Mouse (Mus musculus) layer of hippocampus, postnatal 10 days (tissue): Measurements from ENCODE around the gene Fkbp1b. TPM values are rescaled to one million over a fixed set of nuclear protein-coding genes. Genes with fewer than 3 reads are reported as not detected.
A peak's percentile ranks its signal among the peaks of the same experiment; 100 is the strongest.
"Not testable (repeated sequence)": the region's sequence is repeated elsewhere in the genome, so short reads cannot be mapped to it uniquely, and the experiment has no call there.

Experiments
- DNase-seq, 2 experiments: peaks; one replicate each; pipeline ENCODE4 v3.0.0; 2021; ENCODE audit warnings: low spot score in 2 of 2
- long read RNA-seq: library from polyadenylated mRNA; stranded (forward); transcript quantifications from one replicate; pipeline ENCODE4 v2.0.0, GENCODE M21; 2023
- total RNA-seq, 2 experiments: library from RNA; stranded (reverse); gene quantifications; 2 replicates each; pipeline ENCODE4 v1.2.3; 2021

Fkbp1b gene
- 100 to 1,000 TPM; 115 to 124 TPM for total RNA-seq
- long read RNA-seq, transcript Fkbp1b-201 (4 exons, 976 nt) = major isoform, 80 of 131 reads
- long read RNA-seq, transcript Fkbp1b-202 (4 exons, 246 nt) = minor isoform, 13 of 131 reads
- long read RNA-seq, partial matches to known transcripts = 3 of 131 reads
- long read RNA-seq, other reads (novel, unspliced or antisense) = 35 of 131 reads

DNA sequence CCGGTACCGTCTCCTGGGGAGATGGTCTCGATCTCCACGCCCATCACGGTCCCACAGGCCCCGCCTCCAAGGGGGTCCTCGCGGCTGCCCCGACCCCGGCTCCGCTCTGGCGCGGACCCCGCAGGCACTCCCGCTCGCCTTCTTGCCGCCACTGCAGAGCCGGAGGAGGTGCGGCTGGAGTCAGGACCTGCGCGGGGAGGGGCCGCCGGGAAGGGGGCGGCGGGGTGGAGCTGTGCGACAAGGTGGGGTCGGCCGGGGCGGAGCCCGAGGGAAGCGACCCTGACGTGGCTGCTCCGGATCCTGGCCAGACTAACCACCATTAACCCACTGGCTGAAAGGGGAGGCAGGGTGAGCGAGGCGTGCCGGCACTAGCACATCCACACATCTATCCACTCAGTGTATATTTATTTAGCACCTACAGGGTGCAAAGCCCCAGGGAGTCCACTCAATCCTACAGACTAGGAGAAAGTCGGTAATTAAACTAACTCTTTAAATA, at the start of gene Fkbp1b:
Fkbp1b (minus strand) TSS at position 200 of the 496 bp plus-strand sequence.
- DNase-seq = peak; percentile 49 to 67

DNA sequence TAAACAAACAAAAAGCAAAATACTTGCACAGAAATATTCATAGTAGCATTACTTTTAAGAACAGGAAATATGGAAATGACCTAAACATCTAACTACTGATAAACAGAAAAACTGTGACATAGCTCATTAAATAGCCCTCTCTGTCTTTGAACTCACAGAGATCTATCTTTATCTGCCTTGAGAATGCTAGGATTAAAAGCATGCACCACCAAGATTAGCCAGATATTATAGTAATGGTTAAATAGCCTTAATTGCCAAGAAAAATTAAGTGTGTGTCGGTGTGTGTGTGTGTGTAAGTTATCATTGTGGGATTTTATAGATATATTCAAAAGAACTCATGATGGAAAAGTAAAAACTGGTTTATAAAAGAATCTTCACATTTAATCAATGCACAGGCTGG, 48.5 kb upstream of the Fkbp1b start:
- no peak for DNase-seq

DNA sequence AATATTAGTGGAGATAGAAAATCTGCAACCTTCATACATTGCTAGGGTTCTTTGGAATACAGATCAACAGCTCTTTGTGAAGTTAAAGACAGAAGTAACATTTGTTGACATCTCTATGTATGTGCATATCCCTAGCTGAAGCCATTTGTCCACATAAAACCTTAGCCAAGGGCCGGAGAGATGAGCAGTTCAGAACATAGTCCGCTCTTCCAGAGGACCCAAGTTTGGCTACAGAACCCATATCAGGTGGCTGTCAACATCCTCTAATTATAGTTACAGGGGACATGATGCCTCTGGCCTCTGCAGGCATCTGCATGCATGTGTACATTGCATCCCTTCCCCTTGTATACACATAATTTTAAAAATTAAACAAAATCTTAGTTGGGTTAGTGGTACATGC, 47.9 kb upstream of the Fkbp1b start:
- no peak for DNase-seq

DNA sequence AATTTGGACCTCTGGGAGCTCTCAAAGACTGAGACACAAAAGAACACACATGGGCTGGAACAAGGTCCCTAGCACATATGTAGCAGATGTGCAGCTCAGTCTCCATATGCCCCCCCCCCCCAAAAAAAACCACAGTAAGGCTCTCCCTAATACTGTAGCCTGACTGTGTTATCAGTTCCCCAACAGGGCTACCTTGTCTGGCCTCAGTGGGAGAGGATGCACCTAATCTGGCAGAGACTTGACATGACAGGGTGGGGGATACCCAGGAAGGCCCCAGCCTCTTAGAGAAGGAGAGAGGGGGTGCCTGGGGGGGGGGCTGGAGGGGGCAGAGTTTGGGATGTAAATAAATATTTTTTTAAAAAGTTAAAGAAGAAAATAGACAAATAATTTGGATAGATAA, 47.3 kb upstream of the Fkbp1b start:
- DNase-seq = no peak

DNA sequence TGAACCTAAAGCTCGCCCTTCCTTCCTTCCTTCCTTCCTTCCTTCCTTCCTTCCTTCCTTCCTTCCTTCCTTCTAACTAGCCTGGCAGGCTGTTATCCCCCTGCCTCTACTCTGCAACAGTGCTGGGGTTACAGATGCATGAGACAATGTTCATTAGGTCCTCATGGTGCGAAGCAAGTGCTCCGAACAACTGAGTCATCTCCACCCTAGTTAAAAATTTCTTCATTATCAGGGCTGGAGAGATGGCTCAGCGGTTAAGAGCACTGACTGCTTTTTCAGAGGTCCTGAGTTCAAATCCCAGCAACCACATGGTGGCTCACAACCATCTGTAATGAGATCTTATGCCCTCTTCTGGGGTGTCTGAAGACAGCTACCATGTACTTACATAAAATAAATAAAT, 45.2 kb upstream of the Fkbp1b start:
- DNase-seq = not testable (repeated sequence)

DNA sequence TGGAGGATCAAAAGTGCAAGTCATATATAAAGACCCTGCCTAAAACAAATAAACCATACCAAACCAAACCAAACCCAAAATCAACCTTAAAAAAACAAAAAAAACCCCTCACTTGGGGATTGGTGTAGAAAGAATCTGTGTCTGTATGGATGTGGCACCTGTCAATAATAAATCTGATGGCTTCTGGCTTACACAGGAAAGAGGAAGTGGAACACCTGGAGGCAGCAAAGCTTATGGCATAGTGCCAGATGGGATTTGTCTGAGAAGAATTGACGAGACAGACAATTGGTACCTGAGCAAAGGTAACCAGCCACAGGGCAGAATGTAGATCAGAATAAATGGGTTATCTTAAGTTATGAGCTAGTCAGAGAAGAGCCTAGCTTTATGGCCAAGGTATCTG, 43.7 kb upstream of the Fkbp1b start:
- DNase-seq = no peak

DNA sequence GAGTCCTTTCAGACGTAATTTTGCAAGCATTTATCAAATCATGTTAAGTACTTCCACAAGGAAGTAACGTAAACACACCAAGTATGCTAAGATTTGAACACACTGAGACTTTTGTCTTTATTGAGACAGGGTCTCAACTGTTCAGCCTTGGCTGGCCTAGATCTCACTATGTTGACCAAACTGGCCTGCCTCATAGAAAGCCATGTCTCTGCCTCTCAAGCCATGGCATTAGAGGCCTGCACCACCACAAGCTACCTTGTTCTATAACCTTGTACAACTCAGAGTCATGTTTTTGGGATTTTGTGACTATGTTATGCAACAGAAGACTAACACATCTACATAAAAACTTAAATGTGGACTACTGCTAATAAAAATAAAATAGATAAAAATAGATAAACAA, 40.7 kb upstream of the Fkbp1b start:
- DNase-seq = no peak

DNA sequence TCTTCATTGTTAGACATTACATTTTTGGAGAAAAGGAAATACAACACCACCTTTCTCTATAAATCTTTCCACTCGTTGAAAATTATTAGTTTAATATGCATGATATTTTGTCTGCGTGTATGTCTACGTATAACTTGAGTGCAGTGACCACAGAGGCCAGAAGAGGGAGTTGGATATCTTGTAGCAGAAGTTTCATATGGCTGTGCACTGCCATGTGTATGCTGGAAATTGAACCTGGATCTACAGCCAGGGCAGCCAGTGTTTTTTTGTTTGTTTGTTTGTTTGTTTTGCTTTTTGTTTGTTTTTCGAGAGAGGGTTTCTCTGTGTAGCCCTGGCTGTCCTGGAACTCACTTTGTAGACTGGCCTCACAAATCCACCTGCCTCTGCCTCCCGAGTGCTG, 37.7 kb upstream of the Fkbp1b start:
- DNase-seq = no peak

DNA sequence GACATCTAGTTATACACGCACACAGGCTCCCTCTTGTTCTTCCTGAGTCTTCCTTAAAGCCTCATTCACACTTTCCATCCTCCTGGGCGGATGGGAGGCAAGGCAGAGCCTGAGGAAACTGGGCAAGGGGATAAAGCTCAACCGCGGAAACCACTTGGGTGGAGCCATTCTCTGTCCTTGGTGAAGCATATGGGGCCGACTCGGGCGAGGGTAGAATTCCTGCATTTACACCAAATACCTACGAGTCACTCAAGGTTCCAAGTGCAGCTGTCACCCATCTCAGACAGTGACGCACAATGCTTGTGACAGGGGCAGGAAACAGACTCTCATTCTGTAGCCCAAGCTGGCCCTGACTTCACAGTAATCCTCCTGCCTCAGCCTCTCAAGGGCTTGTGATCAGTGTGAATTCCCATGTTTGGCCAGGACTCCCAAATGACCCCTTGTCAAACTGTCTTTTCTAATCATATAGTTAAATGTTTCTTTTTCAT, 36.9 kb upstream of the Fkbp1b start:
- DNase-seq = no peak

DNA sequence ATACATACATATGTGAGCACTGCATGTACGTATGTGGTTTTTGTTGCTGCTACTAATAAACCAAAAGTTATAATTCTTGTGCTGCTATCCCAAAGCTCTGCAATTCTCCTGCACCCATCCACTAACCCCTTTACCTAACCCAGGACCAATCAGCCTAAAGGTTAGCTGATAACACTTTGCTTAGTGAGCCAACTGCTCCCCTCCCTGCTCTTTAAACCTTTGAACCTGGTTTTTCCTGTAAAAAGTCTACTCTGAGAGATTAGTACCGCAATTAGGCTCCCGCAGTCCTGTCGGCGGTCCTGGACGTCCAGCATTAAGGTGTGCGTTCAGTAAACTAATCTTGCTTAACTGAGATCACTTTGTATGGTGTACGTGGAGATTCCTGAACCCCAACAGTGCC, 34.2 kb upstream of the Fkbp1b start:
- DNase-seq = no peak

DNA sequence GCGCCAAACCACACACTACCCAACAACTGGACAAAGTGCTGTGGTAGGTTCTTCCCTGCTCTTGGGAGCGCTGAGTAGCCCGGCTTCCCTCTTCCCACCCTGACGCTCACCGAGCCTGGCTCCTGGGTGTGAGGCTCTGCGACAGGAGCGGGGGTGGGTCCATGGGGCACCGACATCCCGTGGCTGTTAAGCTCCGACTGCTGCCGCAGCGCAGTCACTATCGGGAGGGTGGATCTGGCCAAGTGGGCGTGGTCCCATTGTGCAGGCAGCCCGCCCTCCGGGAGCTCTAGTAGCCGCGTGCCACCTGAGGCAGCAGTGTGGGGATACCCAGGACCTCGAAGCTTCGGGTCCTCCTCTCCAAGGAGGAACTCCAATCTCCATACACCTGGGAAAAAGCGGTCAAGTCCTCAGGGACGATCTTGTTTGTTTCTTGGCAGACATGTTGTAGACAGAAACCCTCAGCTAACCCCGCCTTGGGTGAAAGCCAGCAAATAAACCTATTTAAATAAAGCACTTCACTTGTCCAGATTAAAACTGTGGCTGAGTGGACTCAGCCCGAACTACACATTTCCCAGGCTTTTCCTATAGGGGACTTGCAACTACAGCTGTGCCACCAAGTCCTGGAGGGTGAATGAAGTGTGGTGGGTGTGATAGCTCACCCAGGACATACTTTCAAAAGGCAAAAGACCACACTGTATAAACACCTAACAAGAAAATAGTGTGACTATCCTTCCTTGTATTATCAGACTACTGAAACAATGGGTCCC, 33.0 kb upstream of the Fkbp1b start, which contains the start of gene Mfsd2b:
Mfsd2b (minus strand) TSS at position 199 of the 767 bp plus-strand sequence.
- DNase-seq = peak; percentile 44 to 65

DNA sequence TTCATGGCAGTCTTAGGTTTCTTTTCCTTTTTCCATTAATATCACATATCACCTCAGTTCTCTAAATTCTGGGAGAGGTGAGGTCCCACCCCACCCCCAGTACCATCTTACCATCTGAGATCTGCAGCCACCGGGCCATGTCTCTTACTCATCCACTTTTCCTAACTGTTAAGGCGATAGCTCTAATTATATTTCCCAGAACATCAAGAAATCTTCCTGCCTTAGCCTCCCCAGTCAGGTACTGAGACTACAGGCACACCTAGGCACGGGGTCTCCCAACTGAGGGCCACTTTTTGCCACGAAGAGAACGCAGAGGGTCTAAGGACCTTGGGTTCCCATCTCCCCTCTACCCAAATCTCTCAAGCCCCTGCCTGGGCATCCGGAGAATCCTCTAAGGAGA, 32.1 kb upstream of the Fkbp1b start:
- DNase-seq = no peak

DNA sequence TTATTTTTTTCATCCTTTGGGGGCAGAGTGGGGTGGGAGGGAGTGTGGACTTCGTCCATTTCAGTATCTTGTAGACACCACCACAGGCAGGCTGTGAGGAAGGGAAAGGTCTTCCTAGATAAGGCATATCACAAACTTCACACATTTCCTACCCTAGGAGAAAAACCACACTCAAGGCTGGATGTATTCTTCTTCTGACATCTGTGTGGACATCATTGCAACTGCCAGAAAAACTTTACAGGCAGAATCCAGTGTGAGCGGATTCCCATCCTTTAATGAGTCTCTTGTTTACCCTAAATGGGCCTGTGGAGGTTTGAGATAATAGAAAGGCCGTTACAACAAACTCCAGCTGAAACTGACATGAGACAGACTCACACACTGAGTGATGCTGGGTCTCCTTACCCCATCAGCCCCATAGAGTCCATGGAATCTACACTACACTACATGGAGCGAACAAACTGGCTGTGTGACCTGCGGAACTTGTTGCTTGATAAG, 31.6 kb upstream of the Fkbp1b start:
- DNase-seq = no peak

DNA sequence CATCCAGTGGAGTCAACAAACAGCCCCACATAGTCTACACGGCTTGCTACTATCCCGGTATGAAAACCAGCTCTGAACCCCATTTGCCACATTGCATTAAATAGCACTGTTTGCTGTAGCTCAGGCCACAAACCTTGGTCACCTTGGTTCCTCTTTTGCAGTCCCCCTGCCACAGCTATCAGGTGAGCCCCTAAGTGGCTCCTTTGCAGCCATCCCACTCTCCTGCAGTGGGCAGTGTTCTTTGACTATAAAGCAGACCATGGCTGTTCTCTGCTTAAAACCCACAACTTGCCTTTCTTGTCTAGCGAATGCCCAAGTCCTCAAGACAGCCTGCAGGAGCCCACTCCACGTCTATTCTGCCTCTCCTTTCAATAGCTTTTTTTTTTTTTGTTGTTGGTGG, 30.9 kb upstream of the Fkbp1b start:
- no peak for DNase-seq

DNA sequence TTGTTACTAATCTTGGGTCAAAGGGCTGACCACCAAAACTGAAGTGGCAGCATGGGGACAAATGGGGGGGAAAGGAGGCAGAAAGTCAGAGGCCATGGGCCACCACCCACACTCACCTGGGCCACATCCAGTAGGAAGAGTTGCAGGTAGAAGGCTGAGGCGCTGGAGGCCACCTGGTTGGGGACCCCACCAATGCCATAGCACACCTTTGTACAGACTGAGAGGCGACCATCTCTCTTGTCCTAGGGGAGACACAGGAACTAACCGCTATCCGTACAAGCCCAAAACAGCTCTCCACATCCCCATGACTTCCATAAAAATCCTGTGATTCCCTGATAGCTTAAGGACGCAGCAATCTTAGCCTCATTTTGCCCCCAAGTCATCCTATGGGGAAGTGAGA, 29.9 kb upstream of the Fkbp1b start:
- DNase-seq = no peak

DNA sequence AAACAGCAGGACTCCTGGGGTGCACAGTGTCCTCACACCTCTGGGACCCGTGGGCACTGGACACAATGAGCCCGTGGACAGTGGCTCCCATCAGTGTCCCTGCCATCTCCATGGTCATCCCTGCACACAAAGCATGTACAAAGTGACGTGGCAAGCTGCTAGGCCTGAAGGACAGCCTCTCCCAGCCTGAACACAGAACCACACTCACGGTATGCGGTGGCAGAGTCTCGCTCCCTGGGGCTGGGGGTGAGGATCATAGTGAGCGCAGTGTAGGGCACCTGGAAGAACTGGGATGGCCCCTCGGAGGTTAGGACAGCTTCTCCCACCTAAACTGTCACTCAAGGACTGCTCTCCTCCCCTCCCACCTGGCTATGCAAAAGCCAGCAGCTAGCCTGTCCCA, 27.5 kb upstream of the Fkbp1b start:
- no peak for DNase-seq

DNA sequence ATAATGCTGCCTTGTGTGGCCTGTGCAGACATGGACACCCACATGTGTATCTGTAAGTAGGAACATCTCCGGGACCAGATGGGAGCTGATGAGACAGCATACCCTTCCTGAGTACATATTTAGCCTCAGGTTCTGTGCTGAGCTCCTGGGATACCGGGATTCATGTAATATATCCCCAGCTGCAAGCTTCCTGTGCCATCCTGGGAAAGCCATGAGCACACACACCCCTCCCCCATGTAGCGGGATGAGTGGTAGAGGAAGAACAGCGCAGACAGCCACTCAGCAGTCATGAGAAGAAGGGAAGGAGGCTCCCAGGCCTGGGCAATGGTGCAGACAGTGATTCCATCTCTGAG, 22.9 kb upstream of the Fkbp1b start:
- DNase-seq = no peak

DNA sequence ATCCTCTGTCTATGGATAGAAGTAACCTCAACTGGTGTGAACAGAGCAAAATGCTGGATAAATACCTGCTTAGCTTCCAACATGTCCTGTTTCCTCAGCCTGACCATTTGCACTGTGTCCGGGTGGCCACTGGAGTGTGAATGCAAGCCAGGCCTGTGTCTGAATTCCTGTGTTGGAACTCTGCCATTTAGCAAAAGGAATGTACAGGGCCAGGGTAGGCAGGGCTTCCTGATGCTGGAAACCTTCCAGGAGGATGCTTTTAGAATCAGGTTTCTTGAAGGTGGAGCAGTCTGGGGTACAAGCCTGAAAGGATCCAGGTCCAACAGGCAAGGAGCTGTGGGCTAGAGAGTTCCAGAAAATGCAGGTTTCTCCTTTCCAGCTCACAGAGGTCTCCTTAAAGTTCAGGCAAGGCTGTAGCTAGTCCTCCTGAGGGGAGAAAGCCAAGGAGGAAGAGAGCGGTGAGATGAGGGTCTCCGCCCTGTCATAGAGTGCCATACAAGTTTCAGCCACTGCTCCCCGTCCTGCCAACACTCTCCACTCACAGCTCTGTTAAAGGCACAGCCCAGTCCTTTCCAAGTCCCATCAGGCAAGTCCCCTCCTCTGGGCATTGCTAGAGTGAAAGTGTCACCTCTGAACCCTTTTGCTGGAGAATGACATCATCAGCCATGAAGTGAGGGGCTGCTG, 22.4 kb upstream of the Fkbp1b start:
- DNase-seq = no peak

DNA sequence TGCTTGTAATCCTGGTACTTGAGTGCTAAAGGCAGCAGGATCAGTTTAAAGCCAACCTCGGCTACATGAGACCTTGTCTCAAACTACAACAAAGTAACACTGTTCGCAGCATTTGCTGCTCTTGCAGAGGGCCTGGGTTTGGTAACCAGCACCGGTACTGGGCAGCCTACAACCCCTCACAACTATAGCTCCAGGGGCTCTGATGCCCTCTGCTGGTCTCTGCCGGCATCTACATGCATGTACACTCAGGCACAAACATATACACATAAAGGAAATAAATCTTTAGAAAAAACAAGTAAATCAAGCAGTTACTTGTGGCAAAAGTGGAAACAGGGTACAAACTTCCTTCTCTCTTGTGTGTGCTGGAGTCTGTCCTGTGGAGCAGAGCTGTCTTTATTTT, 21.3 kb upstream of the Fkbp1b start:
- DNase-seq = no peak

DNA sequence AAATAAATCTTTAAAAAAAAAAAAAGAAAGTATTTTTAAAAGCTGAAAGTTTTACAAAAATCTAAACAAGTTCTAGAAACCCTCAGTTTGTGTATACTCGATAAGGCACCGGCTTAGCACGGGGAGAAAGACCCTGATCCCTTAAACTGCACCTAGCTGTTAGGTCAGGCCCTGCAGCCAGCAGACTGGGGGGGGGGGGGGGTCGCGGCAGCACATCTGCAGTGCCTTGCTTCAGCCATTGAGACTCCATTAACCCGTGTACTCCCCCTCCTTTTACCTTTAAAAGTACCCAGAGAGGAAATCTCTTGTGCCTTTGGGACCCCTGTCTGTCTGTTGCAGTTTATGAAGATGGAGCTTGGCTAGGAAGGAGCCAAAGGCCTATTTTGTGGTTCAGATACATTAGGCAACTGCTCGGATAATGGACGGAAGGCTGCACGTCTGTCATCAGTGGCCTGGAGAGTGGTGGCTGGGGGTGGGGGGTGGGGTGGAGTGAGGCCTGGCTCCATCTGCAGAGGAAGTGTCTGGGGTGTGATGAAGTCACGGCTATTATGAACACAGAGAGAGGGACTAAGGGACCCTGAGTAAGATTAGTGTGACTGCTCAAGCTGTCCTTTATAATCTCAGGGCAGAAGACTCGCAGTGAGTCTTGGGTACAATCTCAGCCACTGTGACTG, 18.0 kb upstream of the Fkbp1b start:
- no peak for DNase-seq

DNA sequence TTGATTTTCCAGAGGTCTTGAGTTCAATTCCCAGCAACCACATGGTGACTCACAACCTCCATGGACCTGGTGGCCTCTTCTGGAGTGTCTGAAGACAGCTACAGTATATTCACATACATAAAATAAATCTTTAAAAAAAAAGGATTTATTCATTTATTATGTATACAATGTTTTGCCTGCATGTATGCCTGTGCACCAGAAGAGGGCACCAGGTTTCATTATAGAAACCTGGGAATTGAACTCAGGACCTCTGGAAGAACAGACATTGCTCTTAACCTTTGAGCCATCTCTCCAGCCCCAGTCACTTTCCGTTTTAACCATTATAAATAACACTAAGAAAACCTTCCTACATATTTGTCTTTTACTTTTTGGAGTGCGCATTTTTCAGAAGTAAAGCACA, 15.4 kb upstream of the Fkbp1b start:
- DNase-seq = no peak

DNA sequence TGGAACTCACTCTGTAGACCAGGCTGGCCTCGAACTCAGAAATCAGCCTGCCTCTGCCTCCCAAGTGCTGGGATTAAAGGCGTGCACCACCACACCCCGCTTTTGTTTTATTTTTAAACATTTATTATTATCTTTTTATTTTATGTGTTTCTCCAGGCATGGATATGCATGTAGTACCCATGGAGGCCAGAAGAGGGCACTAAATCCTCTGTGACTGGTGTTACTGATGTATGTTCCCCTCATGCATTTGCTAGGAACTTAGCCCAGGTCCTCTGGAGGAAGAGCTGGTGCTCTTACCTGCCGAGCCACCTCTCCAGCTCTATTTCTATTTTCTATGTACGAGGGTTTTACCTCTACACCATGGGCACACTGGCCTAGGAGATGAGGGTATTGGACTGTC, 14.8 kb upstream of the Fkbp1b start:
- DNase-seq = no peak
